Mouse (Mus musculus): ENCODE results near the gene Fryl. TPM values are rescaled to one million over a fixed set of nuclear protein-coding genes. Genes with fewer than 3 reads are reported as not detected.

Gene Fryl
- polyA plus RNA-seq, 1 experiment from 2014 or later = 20.8 TPM

GRCm38 (mm10) chr5:73212446-73212845 lies 44.0 kb downstream of the Fryl start:
- Histone ChIP-seq H3K9ac (ENCODE audit: low read length) (no peak overlapping the region), H3K4me3 (ENCODE audit: low read depth, low read length) (no peak overlapping the region), H3K4me2 (replicated peaks; ENCODE audit: low read depth) (no peak overlapping the region), H3K4me1 (replicated peaks; ENCODE audit: control insufficient read depth, insufficient read depth) (no peaks in the 10 kb centered on the region), H3K9me3 (ENCODE audit: control insufficient read depth, low read length) (no peaks in the 10 kb centered on the region), H3K27me3 (ENCODE audit: control insufficient read depth, insufficient read depth, low read length) (no peaks in the 10 kb centered on the region), H3K27ac (replicated peaks) (no peak overlapping the region), H3K36me3 (ENCODE audit: control insufficient read depth, insufficient read depth, low read length) (peaks cover 2% of the 10 kb centered on the region; the same call in 1 of the 2 replicates)
- 77% methylated on average over 9 of the region's 9 CpGs for WGBS
- no peak for TF ChIP-seq EP300 (optimal IDR thresholded peaks at IDR 0.05)
- no peak for TF ChIP-seq CTCF (IDR thresholded peaks at IDR 0.05; ENCODE audit: low read depth)
- ATAC-seq (ENCODE audit: low FRiP score, low TSS enrichment) = no peak
- no peak for DNase-seq (ENCODE audit: low spot score)

- Histone ChIP-seq H3K4me3 (ENCODE audit: low read depth, low read length) (no peak overlapping the region), H3K4me2 (replicated peaks; ENCODE audit: low read depth) (no peak overlapping the region), H3K27me3 (ENCODE audit: control insufficient read depth, insufficient read depth, low read length) (no peaks in the 10 kb centered on the region), H3K4me1 (replicated peaks; ENCODE audit: control insufficient read depth, insufficient read depth) (no peaks in the 10 kb centered on the region), H3K9me3 (ENCODE audit: control insufficient read depth, low read length) (no peaks in the 10 kb centered on the region), H3K9ac (ENCODE audit: low read length) (no peak overlapping the region), H3K36me3 (ENCODE audit: control insufficient read depth, insufficient read depth, low read length) (peaks cover 2% of the 10 kb centered on the region; the same call in 1 of the 2 replicates), H3K27ac (replicated peaks) (no peak overlapping the region)
- ATAC-seq (ENCODE audit: low FRiP score, low TSS enrichment) (no peak), DNase-seq (ENCODE audit: low spot score) (no peak)
- WGBS = 81% methylated on average over 15 of the region's 15 CpGs
- TF ChIP-seq CTCF (IDR thresholded peaks at IDR 0.05; ENCODE audit: low read depth) = no peak
- TF ChIP-seq EP300 (optimal IDR thresholded peaks at IDR 0.05) = no peak
These were observed 44.5 kb downstream of the Fryl start for GRCm38 (mm10) chr5:73211961-73212360.

DNA sequence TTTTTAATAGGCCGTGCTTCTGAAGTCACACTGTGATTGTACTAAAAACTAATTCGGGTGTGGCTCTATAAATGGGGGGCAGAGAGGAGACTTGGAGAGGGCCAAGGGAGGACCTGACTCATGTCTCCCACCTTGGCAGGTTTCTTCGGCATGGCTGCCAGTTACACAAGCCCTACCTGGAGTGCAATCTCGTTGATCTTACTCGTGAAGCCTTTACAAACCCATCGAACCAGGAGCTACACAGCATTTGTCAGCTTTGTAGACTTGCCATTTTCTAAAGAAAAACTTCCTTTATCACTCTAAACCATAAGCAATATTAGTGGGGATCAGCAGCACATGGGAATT lies 45.5 kb downstream of the Fryl start:
- DNase-seq (ENCODE audit: low spot score) (no peak), ATAC-seq (ENCODE audit: low FRiP score, low TSS enrichment) (no peak)
- Histone ChIP-seq H3K4me1 (replicated peaks; ENCODE audit: control insufficient read depth, insufficient read depth) (no peaks in the 10 kb centered on the region), H3K27me3 (ENCODE audit: control insufficient read depth, insufficient read depth, low read length) (no peaks in the 10 kb centered on the region), H3K9me3 (ENCODE audit: control insufficient read depth, low read length) (no peaks in the 10 kb centered on the region), H3K9ac (ENCODE audit: low read length) (no peak overlapping the region), H3K4me3 (ENCODE audit: low read depth, low read length) (no peak overlapping the region), H3K36me3 (ENCODE audit: control insufficient read depth, insufficient read depth, low read length) (peaks cover 2% of the 10 kb centered on the region; the same call in 1 of the 2 replicates), H3K27ac (replicated peaks) (no peak overlapping the region), H3K4me2 (replicated peaks; ENCODE audit: low read depth) (no peak overlapping the region)
- 76% methylated on average over 6 of the region's 6 CpGs for WGBS
- TF ChIP-seq EP300 (optimal IDR thresholded peaks at IDR 0.05) = no peak
- TF ChIP-seq CTCF (IDR thresholded peaks at IDR 0.05; ENCODE audit: low read depth) = no peak

DNA sequence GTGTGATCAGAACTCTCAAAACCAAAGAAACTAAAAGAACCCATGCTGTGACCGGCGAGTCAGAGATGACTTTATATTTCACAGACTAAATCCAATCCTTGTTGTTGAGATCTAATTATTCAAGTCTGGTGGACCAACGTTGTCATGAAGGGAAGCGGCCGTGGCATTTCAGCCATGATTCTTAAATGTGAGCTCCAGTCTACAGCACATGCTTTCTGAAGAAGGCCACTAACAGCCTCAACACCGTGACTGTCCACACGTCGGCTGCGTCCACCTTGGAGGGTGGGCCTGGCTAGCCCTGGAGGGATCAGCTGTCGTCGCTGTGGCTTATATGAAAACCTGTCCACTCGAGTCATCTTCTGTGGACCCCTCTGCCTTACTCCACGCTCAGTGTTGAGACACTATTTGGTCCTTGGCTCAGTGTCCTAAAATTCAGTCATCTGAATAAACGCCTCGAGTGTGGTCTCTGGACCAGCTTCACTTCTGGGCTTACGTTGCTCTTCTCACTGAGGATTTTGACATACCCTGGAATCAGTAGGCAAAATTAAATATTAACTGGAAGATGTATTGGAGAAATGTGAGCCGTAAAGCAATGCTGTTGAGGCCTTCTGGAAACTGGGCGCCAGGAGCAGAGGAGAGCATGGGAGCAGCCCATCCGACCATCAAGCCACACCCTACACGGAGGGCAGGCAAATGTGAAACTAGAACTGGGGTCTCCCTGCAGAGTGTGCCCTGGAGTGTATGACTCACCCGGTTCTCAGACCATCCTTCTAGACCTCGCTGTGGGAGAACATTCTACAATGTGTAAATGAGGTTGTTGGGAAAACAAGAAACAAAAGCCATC lies 46.1 kb downstream of the Fryl start:
- ATAC-seq (ENCODE audit: low FRiP score, low TSS enrichment) = no peak; the same call in 1 of the 2 replicates
- H3K4me3 ChIP-seq (ENCODE audit: low read depth, low read length) = no peak overlapping the region
- H3K4me1 ChIP-seq (replicated peaks; ENCODE audit: control insufficient read depth, insufficient read depth) = no peaks in the 10 kb centered on the region
- no peak for TF ChIP-seq EP300 (optimal IDR thresholded peaks at IDR 0.05)
- TF ChIP-seq CTCF (IDR thresholded peaks at IDR 0.05; ENCODE audit: low read depth) = no peak
- H3K36me3 ChIP-seq (ENCODE audit: control insufficient read depth, insufficient read depth, low read length) = peaks cover 2% of the 10 kb centered on the region; the same call in 1 of the 2 replicates
- no peaks in the 10 kb centered on the region for H3K27me3 ChIP-seq (ENCODE audit: control insufficient read depth, insufficient read depth, low read length)
- DNase-seq (ENCODE audit: low spot score) = no peak
- WGBS = 85% methylated on average over 22 of the region's 22 CpGs
- no peak overlapping the region for H3K4me2 ChIP-seq (replicated peaks; ENCODE audit: low read depth)
- H3K9me3 ChIP-seq (ENCODE audit: control insufficient read depth, low read length) = no peaks in the 10 kb centered on the region
- no peak overlapping the region for H3K27ac ChIP-seq (replicated peaks)
- no peak overlapping the region for H3K9ac ChIP-seq (ENCODE audit: low read length)

DNA sequence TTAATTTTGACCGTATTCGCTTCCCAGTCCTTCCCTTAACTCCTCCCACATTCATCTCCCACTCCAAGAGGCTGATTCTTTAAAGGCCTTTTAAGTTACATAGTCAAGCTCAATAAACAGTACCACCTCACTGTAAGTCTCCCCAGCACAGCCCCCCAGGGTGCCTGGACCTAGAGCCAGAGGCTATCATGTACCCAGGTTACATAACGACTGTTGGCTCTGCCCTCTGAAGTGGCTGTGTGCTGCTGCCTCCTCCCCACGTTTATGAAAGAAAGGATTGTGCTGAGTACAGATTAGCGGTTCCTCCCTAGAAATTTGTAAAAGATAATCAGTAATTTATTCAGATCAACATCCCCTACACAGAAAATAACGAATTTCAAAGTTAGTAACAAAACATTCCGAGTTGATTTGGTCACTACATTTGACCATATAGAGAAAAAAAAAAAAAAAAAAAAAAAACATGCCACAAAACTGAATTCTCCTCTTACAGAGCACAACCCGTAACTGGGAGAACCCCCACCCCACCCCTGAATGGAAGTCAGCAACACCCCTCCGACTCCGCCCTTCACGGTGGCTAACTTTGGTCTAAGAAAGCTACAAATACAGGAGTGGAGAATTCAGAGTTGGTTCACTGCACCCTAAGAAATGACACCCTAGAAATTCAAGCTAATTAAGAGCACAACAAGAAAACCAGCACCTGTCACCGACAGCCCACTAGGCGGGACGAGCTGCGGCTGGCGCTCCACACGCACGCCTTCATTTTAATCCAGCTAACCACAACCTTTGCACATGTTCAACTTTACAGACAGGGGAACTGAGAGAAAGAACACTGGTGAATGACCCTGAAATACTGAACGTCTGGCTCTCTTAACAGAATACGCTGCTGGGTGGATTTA lies 47.0 kb downstream of the Fryl start:
- Histone ChIP-seq H3K9me3 (ENCODE audit: control insufficient read depth, low read length) (no peaks in the 10 kb centered on the region), H3K4me2 (replicated peaks; ENCODE audit: low read depth) (no peak overlapping the region), H3K4me1 (replicated peaks; ENCODE audit: control insufficient read depth, insufficient read depth) (no peaks in the 10 kb centered on the region), H3K27me3 (ENCODE audit: control insufficient read depth, insufficient read depth, low read length) (no peaks in the 10 kb centered on the region), H3K4me3 (ENCODE audit: low read depth, low read length) (no peak overlapping the region), H3K36me3 (ENCODE audit: control insufficient read depth, insufficient read depth, low read length) (peaks cover 2% of the 10 kb centered on the region; the same call in 1 of the 2 replicates), H3K9ac (ENCODE audit: low read length) (no peak overlapping the region), H3K27ac (replicated peaks) (no peak overlapping the region)
- ATAC-seq (ENCODE audit: low FRiP score, low TSS enrichment) (no peak), DNase-seq (ENCODE audit: low spot score) (no peak)
- WGBS = 75% methylated on average over 20 of the region's 20 CpGs
- TF ChIP-seq EP300 (optimal IDR thresholded peaks at IDR 0.05) (no peak), CTCF (IDR thresholded peaks at IDR 0.05; ENCODE audit: low read depth) (no peak)
